Mouse (Mus musculus): ENCODE measurements around the gene Ubqln4. TPM values are rescaled to one million over a fixed set of nuclear protein-coding genes. Genes with fewer than 3 reads are reported as not detected.

Gene Ubqln4
- polyA plus RNA-seq, 1 experiment from 2014 or later: 39.3 TPM

DNA sequence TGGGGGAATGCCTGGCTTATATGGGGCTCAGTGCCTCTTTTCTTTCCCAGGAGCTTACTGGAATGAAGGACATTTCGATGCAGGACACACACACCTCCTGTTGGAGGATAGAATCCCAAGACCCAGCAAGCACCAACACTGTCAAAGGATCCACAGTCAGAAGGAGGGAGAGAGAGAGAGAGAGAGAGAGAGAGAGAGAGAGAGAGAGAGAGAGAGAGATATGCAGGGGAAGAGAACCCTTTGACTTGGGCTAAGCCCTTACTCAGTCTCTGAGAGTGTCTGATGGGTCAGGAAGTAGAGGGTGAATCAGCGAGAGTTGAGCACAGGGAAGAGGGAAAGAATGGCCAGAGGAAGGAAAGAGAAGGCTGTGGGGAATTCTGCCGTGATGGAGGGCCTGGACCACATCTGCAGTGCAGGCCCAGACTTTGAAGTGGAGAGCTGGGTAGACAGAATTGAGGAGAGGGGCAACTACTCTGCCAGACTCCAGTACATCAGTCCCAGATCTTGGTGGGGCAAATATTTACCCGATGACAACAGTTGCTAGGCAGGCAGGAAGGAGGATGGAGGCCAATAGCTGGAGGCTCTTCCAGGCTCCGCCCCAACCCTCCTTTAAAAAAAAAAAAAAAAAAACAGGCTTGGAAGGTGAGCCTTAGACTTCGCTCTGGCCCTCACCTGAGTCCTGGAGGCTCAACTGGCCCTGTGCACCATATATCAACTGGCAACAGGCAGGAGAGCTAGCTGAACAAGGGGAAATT lies 41.2 kb upstream of the Ubqln4 start:
- H3K4me1 ChIP-seq (replicated peaks; ENCODE audit: control insufficient read depth, insufficient read depth, low read length): peaks cover 47% of the 10 kb centered on the region
- peak overlapping the region; percentile 58 for H3K27ac ChIP-seq (ENCODE audit: low read length)
- peak overlapping the region; percentile 9; the same call in 1 of the 2 replicates for H3K4me2 ChIP-seq (ENCODE audit: low read depth, low read length)
- H3K9me3 ChIP-seq (ENCODE audit: control insufficient read depth, low read length): no peaks in the 10 kb centered on the region
- no peaks in the 10 kb centered on the region for H3K36me3 ChIP-seq (ENCODE audit: control insufficient read depth, insufficient read depth, low read length)
- 31% methylated on average over 6 of the region's 6 CpGs for WGBS
- H3K27me3 ChIP-seq (ENCODE audit: control insufficient read depth, insufficient read depth, low read depth, low read length): no peaks in the 10 kb centered on the region
- no peak for ATAC-seq (ENCODE audit: low read depth)
- H3K9ac ChIP-seq (ENCODE audit: low read length): peak overlapping the region; percentile 25; the same call in 1 of the 2 replicates
- no peak overlapping the region for H3K4me3 ChIP-seq (ENCODE audit: low read length)

DNA sequence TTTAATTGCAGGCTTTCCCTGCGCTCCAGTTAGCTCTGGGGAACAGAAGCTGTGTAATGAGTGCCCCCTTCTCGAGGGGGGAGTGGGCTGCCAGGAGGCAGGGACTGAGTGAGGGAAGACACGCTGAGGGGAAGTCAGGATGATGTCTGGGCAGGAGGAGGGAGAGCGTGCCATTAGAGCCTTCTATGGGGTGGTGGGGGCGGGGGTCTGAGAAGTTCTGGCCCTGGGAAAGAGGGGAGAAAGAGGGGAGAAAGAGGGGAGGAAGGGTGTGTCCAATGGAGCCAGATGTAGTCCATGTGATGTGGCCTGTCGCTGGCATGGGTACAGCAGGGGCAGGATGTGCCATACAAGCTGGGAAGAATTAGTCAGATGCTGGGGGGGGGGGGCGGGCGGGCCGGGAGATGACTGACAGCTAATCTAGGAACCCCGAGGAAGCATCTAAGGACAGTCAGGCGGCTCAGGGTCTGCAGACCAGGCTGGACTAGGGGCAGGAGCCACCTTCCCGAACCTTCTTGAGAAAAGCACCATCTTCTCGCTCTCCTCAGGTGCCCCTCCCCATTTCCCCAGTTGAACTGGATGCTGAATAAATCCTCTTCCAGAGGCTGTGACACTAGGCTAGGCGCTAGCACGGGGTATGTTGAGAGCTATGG lies 40.5 kb upstream of the Ubqln4 start:
- 29% methylated on average over 12 of the region's 15 CpGs for WGBS
- H3K36me3 ChIP-seq (ENCODE audit: control insufficient read depth, insufficient read depth, low read length): no peaks in the 10 kb centered on the region
- H3K27ac ChIP-seq (ENCODE audit: low read length): peak overlapping the region; percentile 58
- no peak for ATAC-seq (ENCODE audit: low read depth)
- no peaks in the 10 kb centered on the region for H3K9me3 ChIP-seq (ENCODE audit: control insufficient read depth, low read length)
- H3K27me3 ChIP-seq (ENCODE audit: control insufficient read depth, insufficient read depth, low read depth, low read length): no peaks in the 10 kb centered on the region
- peak overlapping the region; percentile 9; the same call in 1 of the 2 replicates for H3K4me2 ChIP-seq (ENCODE audit: low read depth, low read length)
- peak overlapping the region; percentile 30 for H3K9ac ChIP-seq (ENCODE audit: low read length)
- no peak overlapping the region for H3K4me3 ChIP-seq (ENCODE audit: low read length)
- peaks cover 47% of the 10 kb centered on the region for H3K4me1 ChIP-seq (replicated peaks; ENCODE audit: control insufficient read depth, insufficient read depth, low read length)

DNA sequence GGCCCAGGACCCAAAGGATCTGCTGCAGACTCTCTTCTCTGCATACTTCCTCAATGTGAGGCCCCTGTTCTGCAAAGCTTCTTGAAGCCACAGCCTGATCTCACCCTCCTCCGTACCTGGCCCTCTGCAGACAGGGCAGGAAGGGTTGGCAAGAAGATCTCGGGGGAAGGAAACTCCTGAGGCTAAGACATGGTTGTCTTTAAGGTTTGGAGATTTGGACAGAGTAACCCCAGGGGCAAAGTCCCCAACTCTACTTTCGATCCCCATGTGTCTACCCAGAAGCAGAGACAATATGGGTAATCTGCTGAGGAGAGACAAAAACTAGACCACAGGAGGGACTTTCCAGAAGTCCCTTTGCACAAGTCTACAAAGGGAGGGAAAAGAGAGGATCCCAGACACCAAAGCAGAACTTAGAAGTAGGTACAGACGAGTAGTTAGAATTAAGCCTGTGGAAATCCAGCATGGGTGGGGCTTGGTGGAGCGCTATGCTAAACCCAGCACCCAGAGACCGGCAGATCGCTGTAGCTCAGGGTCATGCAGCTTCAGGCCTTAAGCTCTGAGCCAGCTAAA lies 39.9 kb upstream of the Ubqln4 start:
- H3K27me3 ChIP-seq (ENCODE audit: control insufficient read depth, insufficient read depth, low read depth, low read length): no peaks in the 10 kb centered on the region
- no peak overlapping the region for H3K4me2 ChIP-seq (ENCODE audit: low read depth, low read length)
- no peak overlapping the region for H3K4me3 ChIP-seq (ENCODE audit: low read length)
- H3K27ac ChIP-seq (ENCODE audit: low read length): peak overlapping the region; percentile 34
- 77% methylated on average over 7 of the region's 7 CpGs for WGBS
- peaks cover 47% of the 10 kb centered on the region for H3K4me1 ChIP-seq (replicated peaks; ENCODE audit: control insufficient read depth, insufficient read depth, low read length)
- no peak for ATAC-seq (ENCODE audit: low read depth)
- H3K9me3 ChIP-seq (ENCODE audit: control insufficient read depth, low read length): no peaks in the 10 kb centered on the region
- H3K9ac ChIP-seq (ENCODE audit: low read length): peak overlapping the region; percentile 30; the same call in 1 of the 2 replicates
- H3K36me3 ChIP-seq (ENCODE audit: control insufficient read depth, insufficient read depth, low read length): no peaks in the 10 kb centered on the region

DNA sequence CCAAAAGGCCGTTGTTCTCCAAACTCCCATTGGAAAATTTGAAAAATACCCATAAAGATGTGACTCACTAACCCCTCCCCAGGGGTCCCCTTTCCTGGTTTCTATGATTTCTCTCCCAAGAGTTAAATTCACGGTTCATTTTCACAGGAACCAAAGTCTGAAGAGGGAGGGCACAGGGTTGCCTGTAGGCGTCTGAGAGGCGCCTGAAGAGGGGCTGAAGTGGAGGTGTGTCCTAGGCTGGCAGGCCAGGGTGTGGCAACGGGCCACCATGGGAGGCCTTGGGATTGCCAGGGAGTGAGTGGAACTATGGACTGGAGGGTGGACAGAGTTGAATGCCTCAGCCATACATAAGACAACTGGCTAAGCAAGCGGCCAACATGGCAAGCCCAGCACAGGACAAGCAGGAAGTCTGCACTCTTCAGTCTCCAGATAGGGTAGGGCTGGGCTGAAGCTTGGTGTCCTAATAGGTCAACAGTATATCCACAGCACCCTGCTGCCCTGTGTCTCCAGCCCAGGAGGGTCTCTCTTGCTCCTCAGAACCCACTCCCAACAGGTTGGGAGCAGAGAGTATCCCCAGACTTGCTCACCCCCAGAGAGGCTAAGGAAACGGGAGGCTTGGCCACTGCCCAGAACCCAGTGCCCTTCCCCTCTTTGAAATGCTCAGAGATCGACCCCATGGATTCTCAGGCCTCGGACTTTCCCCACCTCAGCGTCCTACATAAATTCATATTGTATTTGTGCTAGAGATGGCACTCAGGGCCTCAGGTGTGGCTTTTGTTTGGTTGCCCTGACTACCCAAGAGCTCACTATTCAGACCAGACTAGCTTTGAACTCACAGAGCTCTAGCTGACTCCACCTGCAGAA lies 39.1 kb upstream of the Ubqln4 start:
- H3K4me1 ChIP-seq (replicated peaks; ENCODE audit: control insufficient read depth, insufficient read depth, low read length): peaks cover 44% of the 10 kb centered on the region
- peak overlapping the region; percentile 8; the same call in 1 of the 2 replicates for H3K9ac ChIP-seq (ENCODE audit: low read length)
- H3K9me3 ChIP-seq (ENCODE audit: control insufficient read depth, low read length): no peaks in the 10 kb centered on the region
- no peaks in the 10 kb centered on the region for H3K27me3 ChIP-seq (ENCODE audit: control insufficient read depth, insufficient read depth, low read depth, low read length)
- WGBS: 58% methylated on average over 10 of the region's 10 CpGs
- H3K4me2 ChIP-seq (ENCODE audit: low read depth, low read length): no peak overlapping the region
- H3K36me3 ChIP-seq (ENCODE audit: control insufficient read depth, insufficient read depth, low read length): no peaks in the 10 kb centered on the region
- no peak overlapping the region for H3K4me3 ChIP-seq (ENCODE audit: low read length)
- peak; percentile 34; the same call in 1 of the 2 replicates for ATAC-seq (ENCODE audit: low read depth)
- H3K27ac ChIP-seq (ENCODE audit: low read length): peak overlapping the region; percentile 34

DNA sequence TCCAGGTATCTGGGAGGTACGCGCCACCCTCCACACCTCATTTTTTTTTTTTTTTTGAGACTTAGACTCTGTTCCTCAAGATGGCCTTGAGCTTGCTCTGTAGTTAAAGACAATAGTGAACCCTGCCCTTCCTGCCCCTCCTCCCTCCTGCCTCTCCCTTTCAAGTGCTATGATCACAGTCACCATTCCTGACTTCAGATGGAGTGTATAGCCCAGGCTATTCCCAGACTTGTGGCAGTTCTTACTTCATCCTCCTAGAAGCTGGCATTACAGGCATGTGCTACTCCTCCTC lies 38.5 kb upstream of the Ubqln4 start:
- H3K9me3 ChIP-seq (ENCODE audit: control insufficient read depth, low read length): no peaks in the 10 kb centered on the region
- ATAC-seq (ENCODE audit: low read depth): no peak
- no peaks in the 10 kb centered on the region for H3K27me3 ChIP-seq (ENCODE audit: control insufficient read depth, insufficient read depth, low read depth, low read length)
- H3K9ac ChIP-seq (ENCODE audit: low read length): no peak overlapping the region
- H3K4me3 ChIP-seq (ENCODE audit: low read length): no peak overlapping the region
- H3K4me1 ChIP-seq (replicated peaks; ENCODE audit: control insufficient read depth, insufficient read depth, low read length): peaks cover 42% of the 10 kb centered on the region
- no peak overlapping the region for H3K27ac ChIP-seq (ENCODE audit: low read length)
- no peak overlapping the region for H3K4me2 ChIP-seq (ENCODE audit: low read depth, low read length)
- no peaks in the 10 kb centered on the region for H3K36me3 ChIP-seq (ENCODE audit: control insufficient read depth, insufficient read depth, low read length)
- WGBS: 87% methylated on average over 2 of the region's 2 CpGs

DNA sequence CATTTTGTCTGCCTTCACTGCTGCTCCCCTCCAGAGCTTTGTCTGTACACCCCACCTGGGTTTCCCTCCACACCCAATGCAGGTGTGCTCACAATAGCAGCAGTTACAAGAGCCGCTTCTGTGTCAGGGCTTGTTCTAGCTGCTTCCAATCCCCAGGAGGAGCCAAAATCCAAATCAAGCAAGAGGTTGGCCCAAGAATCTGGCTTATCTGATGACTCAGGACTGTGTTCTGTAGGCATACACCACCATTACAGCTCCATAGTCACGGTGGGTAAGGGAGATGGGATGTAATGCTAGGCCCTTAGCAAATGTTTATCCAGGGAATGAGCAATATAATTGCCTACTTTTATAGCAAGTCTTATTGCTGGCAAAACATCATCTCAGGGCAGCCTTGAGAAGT lies 37.2 kb upstream of the Ubqln4 start:
- no peak for ATAC-seq (ENCODE audit: low read depth)
- peaks cover 34% of the 10 kb centered on the region for H3K4me1 ChIP-seq (replicated peaks; ENCODE audit: control insufficient read depth, insufficient read depth, low read length)
- H3K27me3 ChIP-seq (ENCODE audit: control insufficient read depth, insufficient read depth, low read depth, low read length): no peaks in the 10 kb centered on the region
- no peak overlapping the region for H3K4me2 ChIP-seq (ENCODE audit: low read depth, low read length)
- H3K9me3 ChIP-seq (ENCODE audit: control insufficient read depth, low read length): no peaks in the 10 kb centered on the region
- no peak overlapping the region for H3K27ac ChIP-seq (ENCODE audit: low read length)
- H3K9ac ChIP-seq (ENCODE audit: low read length): no peak overlapping the region
- no peak overlapping the region for H3K4me3 ChIP-seq (ENCODE audit: low read length)
- WGBS: 70% methylated on average over 2 of the region's 2 CpGs
- no peaks in the 10 kb centered on the region for H3K36me3 ChIP-seq (ENCODE audit: control insufficient read depth, insufficient read depth, low read length)

DNA sequence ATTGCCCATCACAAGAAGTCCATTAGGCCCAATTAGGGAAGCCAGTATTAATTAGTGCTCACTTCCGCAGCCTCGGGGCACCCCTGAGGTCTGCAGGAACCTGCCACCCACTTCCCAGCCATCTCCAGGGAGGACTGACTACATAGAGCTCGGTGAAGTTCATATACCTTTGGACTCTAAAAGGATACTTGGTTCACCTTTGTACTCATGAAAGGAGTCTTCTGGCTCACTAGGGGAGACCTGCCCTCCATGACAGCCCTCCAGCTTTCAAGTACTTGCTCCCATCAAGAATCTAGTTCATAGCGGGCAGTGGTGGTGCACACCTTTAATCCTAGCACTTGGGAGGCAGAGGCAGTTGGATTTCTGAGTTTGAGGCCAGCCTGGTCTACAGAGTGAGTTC lies 35.1 kb upstream of the Ubqln4 start:
- H3K9ac ChIP-seq (ENCODE audit: low read length): no peak overlapping the region
- no peaks in the 10 kb centered on the region for H3K9me3 ChIP-seq (ENCODE audit: control insufficient read depth, low read length)
- no peak overlapping the region for H3K4me3 ChIP-seq (ENCODE audit: low read length)
- no peaks in the 10 kb centered on the region for H3K36me3 ChIP-seq (ENCODE audit: control insufficient read depth, insufficient read depth, low read length)
- H3K27me3 ChIP-seq (ENCODE audit: control insufficient read depth, insufficient read depth, low read depth, low read length): no peaks in the 10 kb centered on the region
- no peak overlapping the region for H3K27ac ChIP-seq (ENCODE audit: low read length)
- no peak for ATAC-seq (ENCODE audit: low read depth)
- no peak overlapping the region for H3K4me2 ChIP-seq (ENCODE audit: low read depth, low read length)
- H3K4me1 ChIP-seq (replicated peaks; ENCODE audit: control insufficient read depth, insufficient read depth, low read length): peaks cover 14% of the 10 kb centered on the region
- WGBS: 85% methylated on average over 4 of the region's 4 CpGs

DNA sequence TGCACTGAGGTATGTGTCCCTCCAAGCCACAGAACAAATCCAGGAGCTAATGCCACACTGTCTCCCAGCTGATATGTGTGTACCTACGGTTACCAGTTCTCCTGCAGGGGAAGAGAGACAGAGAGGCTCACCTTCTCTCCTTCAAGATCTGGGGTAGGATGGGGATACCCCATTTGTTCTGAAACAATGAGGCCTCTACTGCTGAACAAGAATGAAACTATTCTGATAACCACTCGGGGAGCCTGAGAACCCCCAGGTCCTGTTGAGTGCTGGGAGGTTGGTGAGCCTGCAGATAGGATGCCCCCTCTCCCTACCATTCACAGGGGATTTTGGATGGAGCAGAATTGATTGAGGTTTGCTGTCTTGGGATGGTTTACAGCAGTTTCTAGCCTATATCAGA lies 33.5 kb upstream of the Ubqln4 start:
- Histone ChIP-seq H3K4me1 (replicated peaks; ENCODE audit: control insufficient read depth, insufficient read depth, low read length) (no peaks in the 10 kb centered on the region), H3K27ac (ENCODE audit: low read length) (no peak overlapping the region), H3K4me3 (ENCODE audit: low read length) (no peak overlapping the region), H3K4me2 (ENCODE audit: low read depth, low read length) (no peak overlapping the region), H3K9me3 (ENCODE audit: control insufficient read depth, low read length) (no peaks in the 10 kb centered on the region), H3K36me3 (ENCODE audit: control insufficient read depth, insufficient read depth, low read length) (0 out of 2 replicates have a peak, but pooled peaks cover 2% of the 10 kb centered on the region), H3K27me3 (ENCODE audit: control insufficient read depth, insufficient read depth, low read depth, low read length) (no peaks in the 10 kb centered on the region), H3K9ac (ENCODE audit: low read length) (no peak overlapping the region)
- 72% methylated on average over 2 of the region's 2 CpGs for WGBS
- ATAC-seq (ENCODE audit: low read depth): no peak

DNA sequence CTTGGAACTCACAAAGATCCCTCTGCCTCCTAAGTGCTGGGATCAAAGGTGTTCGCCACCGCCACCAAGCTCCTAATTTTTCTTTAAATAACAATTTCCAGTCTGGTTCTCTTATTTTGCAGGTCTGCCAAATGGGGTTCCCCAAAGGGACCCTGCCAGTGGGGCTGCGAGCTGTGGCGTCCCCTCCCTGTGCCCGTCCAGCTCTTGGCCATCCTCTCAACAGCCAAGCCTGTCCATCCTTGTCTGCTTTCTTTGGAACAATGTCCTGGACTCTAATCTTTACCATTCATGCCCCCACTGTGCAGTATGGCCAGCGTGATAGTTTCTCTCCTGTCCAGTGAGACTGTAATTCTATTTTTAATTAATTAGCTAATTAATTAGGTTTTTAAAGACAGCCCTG lies 32.4 kb upstream of the Ubqln4 start:
- H3K27ac ChIP-seq (ENCODE audit: low read length): no peak overlapping the region
- H3K4me1 ChIP-seq (replicated peaks; ENCODE audit: control insufficient read depth, insufficient read depth, low read length): no peaks in the 10 kb centered on the region
- H3K36me3 ChIP-seq (ENCODE audit: control insufficient read depth, insufficient read depth, low read length): 0 out of 2 replicates have a peak, but pooled peaks cover 2% of the 10 kb centered on the region
- no peaks in the 10 kb centered on the region for H3K9me3 ChIP-seq (ENCODE audit: control insufficient read depth, low read length)
- ATAC-seq (ENCODE audit: low read depth): no peak
- H3K9ac ChIP-seq (ENCODE audit: low read length): no peak overlapping the region
- no peak overlapping the region for H3K4me3 ChIP-seq (ENCODE audit: low read length)
- WGBS: 84% methylated on average over 6 of the region's 6 CpGs
- H3K27me3 ChIP-seq (ENCODE audit: control insufficient read depth, insufficient read depth, low read depth, low read length): no peaks in the 10 kb centered on the region
- H3K4me2 ChIP-seq (ENCODE audit: low read depth, low read length): no peak overlapping the region
